Mouse (Mus musculus) embryonic facial prominence, embryonic 10.5 days (tissue): Measurements from ENCODE around the gene Siah1a. TPM values are rescaled to one million over a fixed set of nuclear protein-coding genes. Genes with fewer than 3 reads are reported as not detected.

Experiments used
- DNase-seq: peaks from one replicate; pipeline ENCODE4 v3.0.0-alpha.2; 2017; ENCODE audit warnings: low spot score
- H3K27ac ChIP-seq: fragments of 300-500 bp; sonication (generic); replicated peaks from 2 replicates; pipeline ENCODE4 v1.5.1; 2016; ENCODE audit warnings: mild to moderate bottlenecking
- H3K27me3 ChIP-seq: fragments of 300-500 bp; sonication (generic); replicated peaks from 2 replicates; pipeline ENCODE4 v1.6.1; 2016; ENCODE audit warnings: low read depth, mild to moderate bottlenecking; ENCODE audit not compliant: poor library complexity, severe bottlenecking
- H3K36me3 ChIP-seq: fragments of 300-500 bp; sonication (generic); replicated peaks from 2 replicates; pipeline ENCODE4 v1.6.1; 2016; ENCODE audit warnings: mild to moderate bottlenecking, moderate library complexity
- H3K4me1 ChIP-seq: fragments of 300-500 bp; sonication (generic); 2 replicates; pipeline ENCODE4 v1.6.1; 2016
- H3K4me3 ChIP-seq: fragments of 300-500 bp; sonication (generic); 2 replicates; pipeline ENCODE4 v1.5.1; 2016; ENCODE audit warnings: mild to moderate bottlenecking, moderate library complexity
- H3K9me3 ChIP-seq: fragments of 300-500 bp; sonication (generic); 2 replicates; pipeline ENCODE4 v1.6.1; 2016; ENCODE audit warnings: mild to moderate bottlenecking
- WGBS: fragments of 180-500 bp; shearing (Covaris S2); methylation state at CpG from one replicate; pipeline ENCODE4 v1.1.7; 2016; 5-methylcytosine and 5-hydroxymethylcytosine counted together
- polyA plus RNA-seq: library from polyadenylated mRNA; unstranded; fragments of >200 nt; fragmentation: Nextera tagmentation; extraction: Ambion mirVana; gene quantifications from 2 replicates; pipeline ENCODE4 v1.2.1, GENCODE M21; 2016

Gene Siah1a
- polyA plus RNA-seq, 1 experiment from 2014 or later = 50.5 TPM

- no peak for DNase-seq
- no peaks in the 10 kb centered on the region for H3K4me1 ChIP-seq
- H3K9me3 ChIP-seq = no peaks in the 10 kb centered on the region
- H3K36me3 ChIP-seq = no peaks in the 10 kb centered on the region
- no peak overlapping the region for H3K27ac ChIP-seq
- no peak overlapping the region for H3K4me3 ChIP-seq
- H3K27me3 ChIP-seq = no peaks in the 10 kb centered on the region
- WGBS = 91% methylated on average over 10 of the region's 10 CpGs
These were observed 19.4 kb upstream of the Siah1a start for GRCm38 (mm10) chr8:86765155-86765554.

GRCm38 (mm10) chr8:86762806-86763205 is 17.1 kb upstream of the Siah1a start:
- WGBS = 56% methylated on average over 5 of the region's 5 CpGs

DNA sequence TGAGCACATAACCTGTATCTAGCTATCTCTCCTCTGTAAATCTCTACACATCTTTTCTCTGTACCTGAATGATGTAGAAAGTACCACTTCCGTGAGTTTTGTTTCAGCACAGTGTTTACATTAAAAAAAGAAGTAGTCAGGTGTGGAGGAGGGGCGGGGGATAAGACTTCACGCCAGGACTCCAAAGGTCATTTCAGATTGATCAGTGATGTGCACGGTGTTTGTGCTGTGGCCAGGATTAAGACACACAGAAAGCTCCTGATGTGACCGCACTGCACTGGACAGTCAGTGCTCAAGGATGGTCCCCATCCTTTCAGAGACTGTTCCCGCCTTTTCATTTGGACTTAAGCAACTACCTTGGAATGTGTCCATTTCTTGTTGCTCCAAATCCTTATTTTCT is 15.0 kb upstream of the Siah1a start:
- Histone ChIP-seq H3K27ac (no peak overlapping the region), H3K36me3 (no peaks in the 10 kb centered on the region), H3K4me1 (peaks cover 6% of the 10 kb centered on the region; the same call in 1 of the 2 replicates), H3K27me3 (peaks cover 5% of the 10 kb centered on the region; the same call in 1 of the 2 replicates), H3K9me3 (no peaks in the 10 kb centered on the region), H3K4me3 (no peak overlapping the region)
- 76% methylated on average over 6 of the region's 6 CpGs for WGBS
- no peak for DNase-seq

More at GRCm38 (mm10) chr8:86762806-86763205, 17.1 kb upstream of the Siah1a start:
- Histone ChIP-seq H3K4me1 (no peaks in the 10 kb centered on the region), H3K27ac (no peak overlapping the region), H3K4me3 (no peak overlapping the region), H3K27me3 (no peaks in the 10 kb centered on the region), H3K36me3 (no peaks in the 10 kb centered on the region), H3K9me3 (no peaks in the 10 kb centered on the region)
- DNase-seq = no peak

- Histone ChIP-seq H3K4me1 (peaks cover 6% of the 10 kb centered on the region; the same call in 1 of the 2 replicates), H3K4me3 (no peak overlapping the region), H3K27me3 (peaks cover 5% of the 10 kb centered on the region; the same call in 1 of the 2 replicates), H3K9me3 (no peaks in the 10 kb centered on the region), H3K36me3 (no peaks in the 10 kb centered on the region), H3K27ac (no peak overlapping the region)
- DNase-seq = no peak
- WGBS = 79% methylated on average over 4 of the region's 4 CpGs
These were observed 13.4 kb upstream of the Siah1a start for GRCm38 (mm10) chr8:86759090-86759491.

GRCm38 (mm10) chr8:86758651-86759050 is 12.9 kb upstream of the Siah1a start:
- H3K27me3 ChIP-seq = peaks cover 5% of the 10 kb centered on the region; the same call in 1 of the 2 replicates
- no peak for DNase-seq
- no peak overlapping the region for H3K4me3 ChIP-seq
- WGBS = 79% methylated on average over 3 of the region's 3 CpGs
- H3K27ac ChIP-seq = no peak overlapping the region
- no peaks in the 10 kb centered on the region for H3K36me3 ChIP-seq
- peaks cover 6% of the 10 kb centered on the region; the same call in 1 of the 2 replicates for H3K4me1 ChIP-seq
- no peaks in the 10 kb centered on the region for H3K9me3 ChIP-seq

DNA sequence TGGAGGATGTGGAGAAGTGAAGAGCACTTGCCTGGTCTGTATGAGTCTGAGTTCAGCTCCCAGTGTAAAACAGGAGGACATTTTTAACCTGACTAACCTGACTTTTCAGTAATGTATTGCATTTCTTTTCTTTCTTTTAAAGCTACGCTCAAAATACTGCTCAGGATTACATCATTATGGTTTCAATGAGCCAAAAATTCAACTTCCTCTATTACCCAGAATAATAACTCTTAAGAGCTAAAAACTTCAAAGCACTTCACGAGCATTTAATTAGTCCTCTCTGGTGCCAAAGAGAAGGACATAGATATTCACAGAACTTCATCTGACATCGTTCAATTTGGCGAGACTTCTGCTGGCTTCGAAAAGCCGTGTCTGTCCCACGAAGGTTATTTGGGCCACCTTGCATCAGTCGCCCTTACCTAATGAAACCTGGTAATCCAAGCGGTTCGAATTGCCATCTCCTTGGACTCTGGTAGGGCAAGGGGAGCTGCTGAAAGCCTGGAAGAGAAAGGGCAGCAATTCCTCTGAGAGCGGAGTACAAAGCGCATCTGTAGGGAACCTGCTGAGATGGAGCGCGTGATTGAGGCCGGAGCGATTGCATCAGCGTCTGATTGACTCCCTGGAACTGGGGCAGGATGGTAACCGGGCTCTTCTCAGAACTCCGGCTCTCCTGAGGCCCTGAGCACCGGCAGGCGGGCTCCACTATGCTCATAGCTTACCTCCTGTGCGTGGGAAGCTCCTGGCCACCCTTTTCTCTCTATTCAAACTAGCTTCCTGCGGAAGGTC is 11.4 kb upstream of the Siah1a start:
- peak; percentile 18 for DNase-seq
- no peaks in the 10 kb centered on the region for H3K36me3 ChIP-seq
- H3K27me3 ChIP-seq = peaks cover 5% of the 10 kb centered on the region; the same call in 1 of the 2 replicates
- 24% methylated on average over 23 of the region's 23 CpGs for WGBS
- H3K4me3 ChIP-seq = peak overlapping the region; percentile 26; the same call in 1 of the 2 replicates
- H3K4me1 ChIP-seq = peaks cover 6% of the 10 kb centered on the region; the same call in 1 of the 2 replicates
- 0 out of 2 replicates have a peak overlapping the region, but pooled peaks have one; percentile 30 for H3K27ac ChIP-seq
- H3K9me3 ChIP-seq = no peaks in the 10 kb centered on the region

- H3K4me1 ChIP-seq = peaks cover 8% of the 10 kb centered on the region
- no peaks in the 10 kb centered on the region for H3K9me3 ChIP-seq
- H3K27ac ChIP-seq = no peak overlapping the region
- WGBS = 57% methylated on average over 2 of the region's 2 CpGs
- no peak overlapping the region for H3K4me3 ChIP-seq
- no peak for DNase-seq
- no peaks in the 10 kb centered on the region for H3K27me3 ChIP-seq
- H3K36me3 ChIP-seq = no peaks in the 10 kb centered on the region
These were observed 4.1 kb upstream of the Siah1a start for GRCm38 (mm10) chr8:86749842-86750241.

DNA sequence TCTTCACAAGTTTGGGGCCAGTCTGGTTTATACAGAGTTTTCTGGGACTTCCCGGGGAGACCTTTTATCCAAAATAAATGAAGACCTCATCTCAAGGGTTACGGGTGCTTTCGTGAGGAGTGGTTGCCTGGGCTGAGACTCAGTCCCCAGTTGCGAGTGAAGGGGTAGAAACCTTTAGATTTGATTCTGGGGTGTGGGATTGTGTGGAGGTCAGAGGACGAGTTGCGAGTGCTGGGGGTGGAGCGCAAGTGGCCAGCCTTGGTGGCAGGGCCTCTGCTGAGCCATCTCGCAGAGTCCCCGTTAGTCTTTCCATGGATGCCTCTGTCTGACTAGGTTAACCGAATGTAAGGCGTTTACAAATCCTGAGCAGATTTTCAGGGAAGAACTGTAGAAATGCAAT is 777 bp upstream of the Siah1a start:
- no peak for DNase-seq
- peaks cover 25% of the 10 kb centered on the region for H3K4me1 ChIP-seq
- peak overlapping the region; percentile 100 for H3K27ac ChIP-seq
- H3K4me3 ChIP-seq = peak overlapping the region; percentile 94
- H3K36me3 ChIP-seq = no peaks in the 10 kb centered on the region
- no peaks in the 10 kb centered on the region for H3K9me3 ChIP-seq
- WGBS = 3% methylated on average over 11 of the region's 11 CpGs
- H3K27me3 ChIP-seq = no peaks in the 10 kb centered on the region

GRCm38 (mm10) chr8:86745935-86746441 is 254 bp upstream of the Siah1a start:
- 2% methylated on average over 70 of the region's 70 CpGs for WGBS
- H3K4me3 ChIP-seq = peak overlapping the region; percentile 94
- no peaks in the 10 kb centered on the region for H3K36me3 ChIP-seq
- H3K9me3 ChIP-seq = no peaks in the 10 kb centered on the region
- H3K4me1 ChIP-seq = peaks cover 25% of the 10 kb centered on the region
- no peaks in the 10 kb centered on the region for H3K27me3 ChIP-seq
- H3K27ac ChIP-seq = peak overlapping the region; percentile 100
- DNase-seq = peak; percentile 94

- peak; percentile 15 for DNase-seq
- H3K4me3 ChIP-seq = peak overlapping the region; percentile 94
These were observed 1.2 kb downstream of the Siah1a start for GRCm38 (mm10) chr8:86744313-86745220.

GRCm38 (mm10) chr8:86742605-86743345 is 3.0 kb downstream of the Siah1a start:
- no peak for DNase-seq
- H3K36me3 ChIP-seq = 0 out of 2 replicates have a peak, but pooled peaks cover 8% of the 10 kb centered on the region
- no peak overlapping the region for H3K27ac ChIP-seq
- no peaks in the 10 kb centered on the region for H3K27me3 ChIP-seq
- H3K9me3 ChIP-seq = no peaks in the 10 kb centered on the region
- H3K4me3 ChIP-seq = no peak overlapping the region
- 84% methylated on average over 7 of the region's 7 CpGs for WGBS
- H3K4me1 ChIP-seq = peaks cover 25% of the 10 kb centered on the region

More at GRCm38 (mm10) chr8:86744313-86745220, 1.2 kb downstream of the Siah1a start:
- WGBS = 5% methylated on average over 18 of the region's 18 CpGs
- Histone ChIP-seq H3K27me3 (no peaks in the 10 kb centered on the region), H3K9me3 (no peaks in the 10 kb centered on the region), H3K4me1 (peaks cover 25% of the 10 kb centered on the region), H3K36me3 (0 out of 2 replicates have a peak, but pooled peaks cover 2% of the 10 kb centered on the region), H3K27ac (peak overlapping the region; percentile 100)
